Mouse (Mus musculus) embryo, embryonic 11 days (tissue): Measurements from ENCODE around the gene Sept14.
"Not testable (repeated sequence)": the region's sequence is repeated elsewhere in the genome, so short reads cannot be mapped to it uniquely, and the experiment has no call there.

ENCODE experiments used
- DNase-seq: peaks from one replicate; pipeline ENCODE4 v3.0.0-alpha.2; 2015

Sept14 gene

GRCm38 (mm10) chr5:129708412-129708811 is at the start of gene Sept14:
Gene Sept14, minus strand, starts transcription at chr5:129708512.
- DNase-seq: no peak

DNA sequence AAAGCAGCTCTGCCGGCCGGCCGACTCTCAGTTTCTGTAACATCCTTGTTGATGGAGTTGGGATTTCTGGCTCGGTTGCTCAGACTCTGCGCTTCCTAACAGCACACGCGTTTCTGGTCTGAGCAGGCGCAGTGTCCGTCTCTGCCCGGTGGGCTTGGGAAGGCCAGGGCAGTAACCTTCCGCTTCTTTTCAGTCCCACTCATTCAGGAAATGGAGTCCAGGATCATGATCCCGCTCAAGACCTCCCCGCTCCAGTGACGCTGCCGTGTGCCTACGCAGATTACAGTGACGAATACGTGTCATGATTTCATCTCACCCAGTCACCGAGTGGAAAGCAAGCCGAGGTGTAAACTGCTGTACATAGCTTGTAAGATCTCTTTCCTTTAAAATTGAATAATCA is 48.6 kb upstream of the Sept14 start:
- DNase-seq: no peak

- DNase-seq: no peak
These were observed 35.7 kb upstream of the Sept14 start for GRCm38 (mm10) chr5:129744050-129744449.

GRCm38 (mm10) chr5:129742903-129743488 is 34.7 kb upstream of the Sept14 start:
- no peak for DNase-seq

- DNase-seq: peak; percentile 37
These were observed 32.7 kb upstream of the Sept14 start for GRCm38 (mm10) chr5:129740976-129741375.

DNA sequence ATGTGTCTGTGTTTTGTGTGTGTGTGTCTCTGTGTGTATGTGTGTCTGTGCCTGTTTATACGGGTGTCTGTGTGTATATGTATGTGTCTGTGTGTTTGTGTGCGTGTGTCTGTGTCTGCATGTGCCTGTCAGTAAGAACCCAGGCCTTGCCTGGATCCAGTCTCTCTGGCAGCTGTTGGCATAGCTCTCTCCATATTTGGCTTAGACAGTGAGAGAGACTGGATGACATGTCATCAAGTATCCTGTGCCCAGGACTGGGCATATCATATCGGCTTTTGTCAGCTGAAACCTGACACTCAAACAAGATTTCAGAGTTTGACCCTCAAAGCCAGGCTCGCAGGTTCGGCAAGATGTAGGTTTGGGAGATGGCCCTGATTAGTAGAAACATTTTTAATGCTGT is 22.7 kb upstream of the Sept14 start:
- DNase-seq: no peak

GRCm38 (mm10) chr5:129730344-129730743 is 22.0 kb upstream of the Sept14 start:
- DNase-seq: peak; percentile 6

DNA sequence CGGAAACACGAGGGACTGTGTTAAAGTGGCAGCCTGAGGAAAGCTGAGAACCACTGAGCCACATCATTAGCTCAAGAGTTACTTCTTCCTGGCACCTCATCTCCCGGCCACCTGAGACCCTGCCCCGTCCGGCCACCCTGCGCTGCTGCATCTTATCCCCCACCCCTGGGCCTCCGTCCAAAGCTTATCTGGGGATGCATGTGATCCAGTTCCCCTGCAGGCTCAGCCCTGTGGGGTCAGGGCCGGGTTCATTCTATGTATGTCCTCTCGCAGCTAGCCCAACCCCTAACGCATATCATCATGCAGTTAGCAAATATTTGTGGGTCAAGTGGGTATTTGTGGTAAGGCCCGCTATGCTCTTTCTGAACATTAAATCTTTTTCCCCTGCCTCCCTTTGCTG is 21.0 kb upstream of the Sept14 start:
- peak; percentile 8 for DNase-seq

GRCm38 (mm10) chr5:129726784-129727183 is 18.5 kb upstream of the Sept14 start:
- no peak for DNase-seq

GRCm38 (mm10) chr5:129725774-129726392 is 17.6 kb upstream of the Sept14 start:
- peak; percentile 39 for DNase-seq

- peak; percentile 94 for DNase-seq
These were observed 16.8 kb upstream of the Sept14 start, which contains the start of gene Nipsnap2 for GRCm38 (mm10) chr5:129724834-129725773. Gene Nipsnap2, plus strand, starts transcription at chr5:129725063.

GRCm38 (mm10) chr5:129724268-129724667 is 16.0 kb upstream of the Sept14 start:
- no peak for DNase-seq

GRCm38 (mm10) chr5:129720176-129720575 is 11.9 kb upstream of the Sept14 start:
- DNase-seq: no peak

DNA sequence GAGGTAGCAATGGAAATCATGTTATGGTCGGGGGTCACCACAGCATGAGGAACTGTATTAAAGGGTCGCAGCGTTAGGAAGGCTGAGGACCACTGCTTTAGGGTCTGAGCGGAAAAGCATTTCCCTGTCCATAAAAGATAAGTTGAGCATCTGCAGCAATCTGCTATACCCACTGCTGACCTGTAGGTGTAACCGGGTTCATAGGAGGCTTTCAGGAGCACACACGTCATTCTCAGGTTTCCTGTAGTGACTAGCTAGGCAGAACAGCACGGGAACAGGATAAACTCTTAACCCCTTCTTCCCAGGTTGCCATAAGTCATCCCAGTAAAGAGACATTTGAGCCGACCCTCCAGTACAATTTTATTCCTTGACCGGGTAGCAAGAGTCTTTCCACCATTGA is 8.7 kb upstream of the Sept14 start:
- DNase-seq: no peak

DNA sequence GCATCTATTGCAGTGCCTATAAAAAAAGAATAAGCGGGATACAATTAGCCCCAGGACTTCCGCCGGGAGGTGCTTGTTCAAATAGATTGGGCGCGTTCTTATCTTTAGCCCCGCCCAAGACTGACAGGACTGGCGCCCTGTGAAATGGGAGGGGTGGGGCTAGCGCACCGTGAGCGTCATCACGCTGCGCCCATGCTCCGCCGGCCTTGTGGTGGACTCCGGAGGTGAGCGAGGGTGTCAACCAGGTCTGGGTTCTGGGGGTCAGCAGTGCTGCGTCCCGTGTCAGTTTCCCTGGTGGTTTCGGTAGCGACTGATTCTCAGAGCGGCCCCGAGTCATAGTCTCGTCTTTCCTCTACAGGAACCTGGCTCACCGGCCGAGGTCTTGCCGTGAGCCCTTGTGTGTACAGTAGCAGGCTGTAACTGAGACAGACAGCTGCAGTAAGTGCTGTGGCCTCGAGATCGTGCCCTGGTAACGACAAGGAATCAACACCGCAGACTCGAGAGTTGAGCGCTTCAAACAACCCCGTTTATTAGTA is 7.1 kb upstream of the Sept14 start, which contains the start of gene Mrps17:
Mrps17 (plus strand) TSS at position 172 of the 536 bp plus-strand sequence.
- DNase-seq: peak; percentile 98

GRCm38 (mm10) chr5:129703368-129703767 is 4.9 kb downstream of the Sept14 start:
- no peak for DNase-seq

GRCm38 (mm10) chr5:129701706-129702105 is 6.6 kb downstream of the Sept14 start:
- no peak for DNase-seq

DNA sequence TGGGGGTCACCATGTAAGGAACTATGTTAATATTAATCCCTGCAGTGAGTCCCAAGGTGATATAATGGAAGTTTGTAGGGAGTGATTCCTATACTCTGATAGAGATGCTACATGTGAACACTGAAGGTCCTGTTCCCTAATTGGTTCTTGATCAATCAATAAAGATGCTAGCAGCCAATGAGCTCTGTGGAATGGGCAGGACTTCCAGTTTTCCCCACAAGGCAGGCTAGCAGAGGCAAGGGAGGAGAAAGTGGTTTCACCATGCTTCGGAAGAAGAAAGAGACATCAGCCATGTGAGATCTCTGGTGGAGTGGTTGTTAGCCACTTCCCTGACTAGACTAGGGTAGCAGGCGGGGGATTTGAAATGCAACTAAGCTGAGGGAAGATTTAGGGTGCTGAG is 7.8 kb downstream of the Sept14 start:
- DNase-seq: no peak

DNA sequence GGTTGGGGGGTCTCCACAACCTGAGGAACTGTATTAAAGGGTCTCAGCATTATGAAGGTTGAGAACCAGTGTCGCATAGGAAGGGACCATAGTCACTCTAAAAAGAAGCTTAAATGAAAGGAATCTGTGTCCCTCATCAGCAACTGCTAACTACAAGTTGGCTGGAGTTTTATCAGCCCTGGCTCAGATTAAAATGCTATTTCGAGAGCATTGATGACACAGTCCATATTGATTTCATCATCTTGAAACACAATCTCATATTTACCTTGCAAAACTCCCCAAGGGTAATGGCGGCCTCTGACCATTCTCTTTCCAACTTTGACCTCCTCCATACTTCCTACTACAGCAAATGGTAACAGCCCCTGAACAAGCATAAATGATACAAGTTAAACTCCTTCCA is 17.8 kb downstream of the Sept14 start:
- no peak for DNase-seq

GRCm38 (mm10) chr5:129687621-129688020 is 20.7 kb downstream of the Sept14 start:
- no peak for DNase-seq

DNA sequence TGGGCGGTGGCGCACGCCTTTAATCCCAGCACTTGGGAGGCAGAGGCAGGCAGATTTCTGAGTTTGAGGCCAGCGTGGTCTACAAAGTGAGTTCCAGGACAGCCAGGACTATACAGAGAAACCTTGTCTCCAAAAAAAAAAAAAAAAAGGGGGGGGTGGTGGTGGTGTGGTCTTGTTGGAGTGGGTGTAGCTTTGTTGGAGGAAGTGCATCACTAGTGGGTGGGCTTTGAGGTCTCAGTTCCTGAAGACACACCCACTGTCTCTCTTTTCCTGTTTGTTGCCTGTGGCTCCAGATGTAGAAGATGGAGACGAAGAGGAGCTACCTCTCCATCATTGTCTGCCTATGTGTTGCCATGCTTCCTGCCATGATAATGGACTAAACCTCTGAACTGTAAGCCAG is 23.2 kb downstream of the Sept14 start:
- not testable (repeated sequence) for DNase-seq

DNA sequence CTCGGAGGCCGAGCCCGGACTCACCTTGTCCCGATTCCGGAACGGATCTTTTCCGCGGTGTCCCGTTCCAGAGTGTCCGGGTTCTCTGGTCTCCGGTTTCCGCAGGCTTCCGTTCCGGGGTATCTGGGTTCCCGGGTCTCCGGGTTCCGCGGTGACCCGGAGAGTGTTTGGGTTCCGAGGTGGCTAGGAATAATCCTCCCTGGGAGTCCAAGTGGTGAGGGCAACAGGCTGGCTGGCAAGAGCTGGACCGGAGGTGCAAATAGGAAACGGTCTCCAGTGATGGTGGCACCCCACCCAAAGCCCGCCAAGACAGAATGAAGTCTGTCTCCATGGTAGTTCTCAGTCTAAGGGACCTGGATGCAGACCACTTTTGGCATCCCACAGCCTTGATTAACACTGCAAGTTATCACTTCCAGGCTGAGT is 38.3 kb downstream of the Sept14 start, which contains the start of gene Zfp11:
Zfp11 (minus strand) TSS at position 64 of the 423 bp plus-strand sequence.
- DNase-seq: peak; percentile 90

DNA sequence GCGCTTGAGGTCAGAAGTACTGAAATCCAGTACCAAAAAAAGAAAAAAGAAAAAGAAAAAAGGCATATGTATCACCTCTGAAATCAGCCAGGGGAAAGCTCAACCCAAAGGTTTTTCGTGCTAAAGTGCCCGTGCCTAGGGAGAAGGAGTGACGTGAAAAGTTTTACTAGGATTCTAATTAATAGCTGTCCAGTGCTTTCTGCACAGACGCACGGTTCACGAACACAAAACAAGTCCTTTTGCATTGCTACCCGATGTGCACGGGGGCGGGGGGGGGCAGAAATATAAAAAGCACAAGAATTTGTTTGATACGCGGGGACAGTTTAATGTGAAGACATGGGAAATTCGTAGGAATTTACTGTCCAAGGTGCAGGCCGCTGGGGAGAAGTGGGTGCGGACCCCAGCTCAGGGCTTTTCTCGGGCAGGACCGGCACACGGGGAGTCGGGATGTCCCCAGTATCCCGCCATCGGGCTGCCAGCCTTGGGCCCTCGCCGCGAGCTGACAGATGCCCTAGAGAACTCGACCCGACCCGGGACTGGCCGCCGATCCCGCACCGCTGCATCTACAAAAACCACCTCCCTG is 38.8 kb downstream of the Sept14 start:
- no peak for DNase-seq
